Mouse (Mus musculus) neural tube, embryonic 15.5 days (tissue): ENCODE data around the gene Cntnap5c. TPM values are rescaled to one million over a fixed set of nuclear protein-coding genes. Genes with fewer than 3 reads are reported as not detected.
A peak's percentile ranks its signal among the peaks of the same experiment; 100 is the strongest.

Source experiments
- ATAC-seq: fragments of 200-750 bp; cut with Nextera tagmentation; 2 replicates; pipeline ENCODE4 v1.8.0; 2017; ENCODE audit warnings: mild to moderate bottlenecking, moderate TSS enrichment, moderate library complexity; ENCODE audit not compliant: low FRiP score
- H3K27ac ChIP-seq: fragments of 300-500 bp; sonication (generic); replicated peaks from 2 replicates; pipeline ENCODE4 v1.5.1; 2015; ENCODE audit warnings: mild to moderate bottlenecking, inconsistent platforms
- H3K27me3 ChIP-seq: fragments of 300-500 bp; sonication (generic); replicated peaks from 2 replicates; pipeline ENCODE4 v1.6.1; 2015; ENCODE audit warnings: inconsistent platforms
- H3K36me3 ChIP-seq: fragments of 300-500 bp; sonication (generic); 2 replicates; pipeline ENCODE4 v1.6.1; 2015; ENCODE audit warnings: inconsistent platforms
- H3K4me1 ChIP-seq: fragments of 300-500 bp; sonication (generic); 2 replicates; pipeline ENCODE4 v1.6.1; 2015; ENCODE audit warnings: inconsistent platforms
- H3K4me2 ChIP-seq: fragments of 300-500 bp; sonication (generic); 2 replicates; pipeline ENCODE4 v1.6.1; 2015; ENCODE audit warnings: inconsistent platforms, mild to moderate bottlenecking, moderate library complexity
- H3K4me3 ChIP-seq: fragments of 300-500 bp; sonication (generic); replicated peaks from 2 replicates; pipeline ENCODE4 v1.5.1; 2015; ENCODE audit warnings: mild to moderate bottlenecking, inconsistent platforms
- H3K9ac ChIP-seq: fragments of 300-500 bp; sonication (generic); replicated peaks from 2 replicates; pipeline ENCODE4 v1.6.1; 2015; ENCODE audit warnings: mild to moderate bottlenecking, inconsistent platforms
- H3K9me3 ChIP-seq: fragments of 300-500 bp; sonication (generic); replicated peaks from 2 replicates; pipeline ENCODE4 v1.6.1; 2016; ENCODE audit warnings: inconsistent platforms
- WGBS: fragments of 180-500 bp; shearing (Covaris S2); methylation state at CpG from one replicate; pipeline ENCODE4 v1.1.7; 2015; ENCODE audit warnings: mixed read lengths; 5-methylcytosine and 5-hydroxymethylcytosine counted together
- polyA plus RNA-seq: library from polyadenylated mRNA; unstranded; fragments of >200 nt; fragmentation: Nextera tagmentation; extraction: Ambion mirVana; gene quantifications from 2 replicates; pipeline ENCODE4 v1.2.1, GENCODE M21; 2015

The Cntnap5c gene
- 4.3 and 5.0 TPM in 2 replicates for polyA plus RNA-seq

GRCm38 (mm10) chr17:57768622-57769610, at the start of gene Cntnap5c:
Cntnap5c (plus strand) TSS chr17:57769570.
- WGBS, result 18% methylated on average over 26 of the region's 26 CpGs
- peak within 1 kb of the TSS; percentile 44 for H3K9ac ChIP-seq
- H3K9me3 ChIP-seq, result no peaks in the 10 kb centered on the region
- ATAC-seq, result peak; percentile 91
- H3K4me1 ChIP-seq, result peaks cover 11% of the 10 kb centered on the region
- H3K36me3 ChIP-seq, result no peaks in the 10 kb centered on the region
- peak within 1 kb of the TSS; percentile 69 for H3K4me2 ChIP-seq
- peak within 1 kb of the TSS; percentile 46 for H3K4me3 ChIP-seq
- no peaks in the 10 kb centered on the region for H3K27me3 ChIP-seq
- no peak within 1 kb of the TSS for H3K27ac ChIP-seq

GRCm38 (mm10) chr17:57742119-57742518, 27.3 kb upstream of the Cntnap5c start, which contains the start of gene Gm21834:
Gm21834 (minus strand) TSS chr17:57742219.
- no peaks in the 10 kb centered on the region for H3K4me1 ChIP-seq
- WGBS, result 87% methylated on average over 5 of the region's 5 CpGs
- ATAC-seq, result no peak
- no peak within 1 kb of the TSS for H3K4me2 ChIP-seq
- H3K9me3 ChIP-seq, result no peaks in the 10 kb centered on the region
- no peaks in the 10 kb centered on the region for H3K36me3 ChIP-seq
- H3K4me3 ChIP-seq, result no peak within 1 kb of the TSS
- no peak within 1 kb of the TSS for H3K27ac ChIP-seq
- no peak within 1 kb of the TSS for H3K9ac ChIP-seq
- H3K27me3 ChIP-seq, result no peaks in the 10 kb centered on the region

GRCm38 (mm10) chr17:57758033-57758432, 11.3 kb upstream of the Cntnap5c start:
- ATAC-seq, result no peak
- WGBS, result 73% methylated on average over 1 of the region's 1 CpGs
- no peaks in the 10 kb centered on the region for H3K27me3 ChIP-seq

DNA sequence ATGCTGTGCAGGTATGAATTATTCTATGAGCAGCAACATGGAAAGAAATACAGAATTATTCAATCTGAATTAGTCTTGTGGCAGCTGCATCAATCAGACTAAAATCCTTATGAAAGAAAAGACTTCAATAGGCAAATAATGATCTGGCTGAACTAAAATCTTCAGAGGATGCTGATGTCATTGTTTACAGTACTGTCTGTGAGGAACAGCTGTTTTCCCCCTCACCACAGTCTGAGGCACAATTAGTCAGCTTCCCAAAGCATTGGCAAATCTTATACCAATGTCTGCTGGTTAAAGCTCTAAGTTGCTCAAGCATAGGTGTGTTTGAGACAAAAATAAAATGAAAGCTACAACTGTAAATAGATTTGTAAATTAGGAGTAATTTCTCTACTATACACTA, 2.1 kb upstream of the Cntnap5c start:
- no peak overlapping the region for H3K9ac ChIP-seq
- no peak overlapping the region for H3K4me2 ChIP-seq
- no peaks in the 10 kb centered on the region for H3K9me3 ChIP-seq
- H3K27ac ChIP-seq, result no peak overlapping the region
- no peak for ATAC-seq
- no peaks in the 10 kb centered on the region for H3K36me3 ChIP-seq
- peaks cover 11% of the 10 kb centered on the region for H3K4me1 ChIP-seq
- no peak overlapping the region for H3K4me3 ChIP-seq
- no peaks in the 10 kb centered on the region for H3K27me3 ChIP-seq

More at GRCm38 (mm10) chr17:57758033-57758432, 11.3 kb upstream of the Cntnap5c start:
- H3K4me2 ChIP-seq, result no peak overlapping the region
- no peaks in the 10 kb centered on the region for H3K9me3 ChIP-seq
- H3K27ac ChIP-seq, result no peak overlapping the region
- no peaks in the 10 kb centered on the region for H3K4me1 ChIP-seq
- H3K4me3 ChIP-seq, result no peak overlapping the region
- no peaks in the 10 kb centered on the region for H3K36me3 ChIP-seq
- no peak overlapping the region for H3K9ac ChIP-seq

DNA sequence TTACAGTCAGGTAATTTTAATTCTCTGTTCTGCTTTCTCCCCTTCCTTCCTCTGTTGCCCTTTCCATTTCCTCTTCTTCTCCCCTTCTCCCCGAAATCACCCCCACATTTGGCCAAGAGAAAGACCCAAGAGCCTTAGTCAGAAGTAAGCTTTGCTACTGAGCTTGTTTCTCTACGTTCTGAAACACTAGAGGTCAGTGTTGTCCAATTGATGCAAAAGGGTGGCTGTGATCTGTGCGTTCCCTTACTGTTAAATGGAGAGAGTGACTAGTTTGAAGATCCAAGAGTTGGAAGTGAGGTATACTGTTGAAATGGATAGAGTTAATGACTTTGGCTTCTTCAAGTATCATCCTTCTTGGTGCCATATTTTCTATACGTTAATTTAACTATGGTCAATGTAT, 1.5 kb downstream of the Cntnap5c start:
- WGBS, result 22% methylated on average over 4 of the region's 4 CpGs
- no peaks in the 10 kb centered on the region for H3K27me3 ChIP-seq
- no peaks in the 10 kb centered on the region for H3K36me3 ChIP-seq
- H3K9ac ChIP-seq, result no peak overlapping the region
- H3K4me3 ChIP-seq, result peak overlapping the region; percentile 46
- H3K4me1 ChIP-seq, result peaks cover 11% of the 10 kb centered on the region
- no peak overlapping the region for H3K27ac ChIP-seq
- H3K9me3 ChIP-seq, result no peaks in the 10 kb centered on the region
- ATAC-seq, result peak; percentile 77
- H3K4me2 ChIP-seq, result peak overlapping the region; percentile 69

DNA sequence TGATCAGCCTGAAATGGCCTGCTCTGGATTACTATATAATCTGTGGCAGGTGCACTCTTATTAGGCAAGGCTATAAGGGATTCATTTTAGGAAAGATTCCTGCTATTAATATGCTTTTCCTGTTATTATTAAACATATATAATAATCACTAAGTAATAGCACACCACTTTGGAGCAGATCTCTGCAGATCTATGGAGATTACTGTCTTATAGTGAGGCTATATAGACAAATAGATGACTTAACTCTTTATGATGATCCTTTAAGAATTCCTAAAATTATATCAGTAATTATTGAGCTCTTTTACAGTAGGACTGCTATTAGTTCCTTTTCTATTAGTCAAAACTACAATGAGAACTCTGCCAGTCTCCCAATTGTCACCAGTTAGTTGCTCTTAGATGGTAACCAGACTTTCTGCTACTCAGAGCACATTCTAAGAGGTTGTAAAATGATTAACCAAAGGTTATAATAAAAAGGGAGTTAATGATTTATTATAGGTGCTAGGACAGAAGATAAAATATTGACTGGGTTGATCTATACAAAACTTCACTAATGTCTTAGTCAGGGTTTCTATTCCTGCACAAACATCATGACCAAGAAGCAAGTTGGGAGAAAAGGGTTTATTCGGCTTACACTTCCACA, 18.9 kb downstream of the Cntnap5c start:
- Histone ChIP-seq H3K4me2 (no peak overlapping the region), H3K9me3 (0 out of 2 replicates have a peak, but pooled peaks cover 3% of the 10 kb centered on the region), H3K4me3 (no peak overlapping the region), H3K4me1 (no peaks in the 10 kb centered on the region), H3K27ac (no peak overlapping the region), H3K9ac (no peak overlapping the region), H3K27me3 (no peaks in the 10 kb centered on the region), H3K36me3 (no peaks in the 10 kb centered on the region)
- ATAC-seq, result no peak
- 71% methylated on average over 1 of the region's 1 CpGs for WGBS

- no peaks in the 10 kb centered on the region for H3K36me3 ChIP-seq
- no peak overlapping the region for H3K27ac ChIP-seq
- 89% methylated on average over 3 of the region's 3 CpGs for WGBS
- H3K9ac ChIP-seq, result no peak overlapping the region
- no peak for ATAC-seq
- H3K4me1 ChIP-seq, result no peaks in the 10 kb centered on the region
- H3K4me3 ChIP-seq, result no peak overlapping the region
- no peaks in the 10 kb centered on the region for H3K27me3 ChIP-seq
- H3K4me2 ChIP-seq, result no peak overlapping the region
- no peaks in the 10 kb centered on the region for H3K9me3 ChIP-seq
Measured at GRCm38 (mm10) chr17:57795408-57795807, 26.0 kb downstream of the Cntnap5c start.

- Histone ChIP-seq H3K4me3 (no peak overlapping the region), H3K4me2 (no peak overlapping the region), H3K9ac (no peak overlapping the region), H3K27ac (no peak overlapping the region), H3K4me1 (no peaks in the 10 kb centered on the region), H3K36me3 (no peaks in the 10 kb centered on the region), H3K27me3 (no peaks in the 10 kb centered on the region), H3K9me3 (no peaks in the 10 kb centered on the region)
- WGBS, result 90% methylated on average over 3 of the region's 3 CpGs
- ATAC-seq, result no peak
Measured at GRCm38 (mm10) chr17:57796668-57797311, 27.4 kb downstream of the Cntnap5c start.

DNA sequence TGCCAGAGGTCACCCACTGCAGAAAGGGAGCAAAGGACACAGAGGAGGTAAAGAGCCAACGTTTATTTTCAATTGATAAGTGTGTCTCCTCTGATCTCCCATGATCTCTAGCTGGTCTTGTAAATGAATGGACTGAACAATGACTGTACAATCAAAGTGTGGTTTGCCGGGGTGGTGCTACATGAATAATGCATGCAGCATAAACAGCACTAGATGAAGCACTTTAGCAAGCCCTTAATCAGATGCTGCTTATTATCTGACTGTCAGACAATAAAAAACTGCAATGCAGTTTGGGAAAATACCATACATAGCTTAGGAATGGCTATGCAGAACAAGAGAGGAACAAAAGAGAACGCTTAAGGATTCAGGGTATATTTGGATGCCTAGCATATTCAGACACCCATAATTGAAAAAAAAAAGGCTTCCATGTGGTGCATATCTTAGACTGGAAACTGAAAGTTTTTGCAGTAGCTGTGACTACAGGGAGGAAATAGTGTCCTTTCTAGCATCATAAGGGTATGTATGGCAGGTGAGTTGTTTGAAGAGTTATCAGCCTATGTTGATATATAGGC, 30.1 kb downstream of the Cntnap5c start:
- Histone ChIP-seq H3K9me3 (no peaks in the 10 kb centered on the region), H3K4me3 (no peak overlapping the region), H3K9ac (no peak overlapping the region), H3K4me2 (no peak overlapping the region), H3K36me3 (no peaks in the 10 kb centered on the region), H3K27me3 (no peaks in the 10 kb centered on the region), H3K4me1 (no peaks in the 10 kb centered on the region), H3K27ac (no peak overlapping the region)
- WGBS, result 32% methylated on average over 3 of the region's 3 CpGs
- ATAC-seq, result no peak

DNA sequence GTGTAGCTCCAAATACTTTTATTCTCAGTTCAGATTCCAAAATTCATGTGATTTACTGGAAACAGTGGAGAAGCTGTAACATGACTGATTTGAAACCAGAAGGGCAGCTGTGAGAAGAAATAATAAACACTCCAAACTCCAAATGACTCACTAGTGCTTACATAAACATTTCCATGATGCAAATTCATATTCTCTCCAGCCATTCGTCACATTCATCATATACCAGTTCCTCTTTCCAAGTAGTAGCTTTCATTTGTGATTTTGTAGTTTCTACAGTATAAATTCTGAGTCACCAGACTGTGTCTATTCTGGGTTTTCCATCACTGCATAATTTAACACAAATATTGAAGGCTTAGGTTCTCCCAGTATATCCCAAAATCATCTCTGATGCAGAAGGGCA, 31.8 kb downstream of the Cntnap5c start:
- Histone ChIP-seq H3K27ac (no peak overlapping the region), H3K4me3 (no peak overlapping the region), H3K9me3 (no peaks in the 10 kb centered on the region), H3K4me1 (no peaks in the 10 kb centered on the region), H3K27me3 (no peaks in the 10 kb centered on the region), H3K36me3 (no peaks in the 10 kb centered on the region), H3K4me2 (no peak overlapping the region), H3K9ac (no peak overlapping the region)
- WGBS, result 93% methylated on average over 1 of the region's 1 CpGs
- no peak for ATAC-seq
